ENCODE assay signal across 19 mouse cellular contexts in the genomic region with DNA sequence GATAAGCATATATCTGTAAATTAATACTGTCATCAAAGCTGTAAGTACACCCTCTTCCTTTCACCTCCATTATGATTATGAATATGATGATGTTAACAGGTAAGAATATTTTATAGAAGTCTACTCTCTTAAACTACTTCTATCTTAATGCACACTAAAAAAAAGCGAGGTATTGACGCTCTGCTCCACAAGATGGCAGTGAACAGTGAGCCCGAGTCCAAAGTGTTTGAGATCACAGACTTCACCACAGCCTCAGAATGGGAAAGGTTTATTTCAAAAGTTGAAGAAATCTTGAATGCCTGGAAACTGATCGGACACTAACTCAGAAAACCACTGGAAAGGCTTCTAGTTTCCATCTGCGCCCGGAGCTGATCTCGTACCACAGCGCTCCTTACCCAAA.
A peak's percentile ranks its signal among the peaks of the same experiment; 100 is the strongest.
DNase-seq lines count a peak whose midpoint lies in the region; TF ChIP-seq lines count a peak whose summit lies in the region.
"Had no signal": no experiment of that assay in that cellular context is flagged by ENCODE, and none has a peak within 500 bp of the region (broad histone marks: within the 10 kb centered on the region; RNA-seq: fewer than 3 reads in every experiment).

No protein-coding gene starts in this region.

- no peak for TF ChIP-seq POLR2A in cerebellum, adult 2 months (IDR thresholded peaks at IDR 0.05; ENCODE audit: borderline replicate concordance, insufficient read depth, low read length)
- no peak for TF ChIP-seq POLR2A in kidney, adult 2 months (IDR thresholded peaks at IDR 0.05; ENCODE audit: low read depth, low read length)

- WGBS in cerebellum, adult 2 months: 89% methylated on average over 8 of the region's 8 CpGs
- 82% methylated on average over 8 of the region's 8 CpGs for WGBS in kidney, adult 2 months

- H3K4me1 ChIP-seq in cerebellum, adult 2 months (ENCODE audit: control insufficient read depth, insufficient read depth, low read length): no peaks in the 10 kb centered on the region
- peaks cover 4% of the 10 kb centered on the region; the same call in 1 of the 2 replicates for H3K4me1 ChIP-seq in kidney, adult 2 months (ENCODE audit: control insufficient read depth, insufficient read depth, low read length)
- H3K4me1 ChIP-seq: embryonic facial prominence, embryonic 10.5 days; forebrain, embryonic 13.5 days; hindbrain, embryonic 12.5 days had no signal

- peaks cover 4% of the 10 kb centered on the region; the same call in 1 of the 2 replicates for H3K36me3 ChIP-seq in kidney, adult 2 months (ENCODE audit: control insufficient read depth, insufficient read depth, low read length)

- H3K27me3 ChIP-seq in cerebellum, adult 2 months (ENCODE audit: control insufficient read depth, insufficient read depth, low read length): no peaks in the 10 kb centered on the region
- no peaks in the 10 kb centered on the region for H3K27me3 ChIP-seq in kidney, adult 2 months (replicated peaks; ENCODE audit: control insufficient read depth, insufficient read depth, low read length)
- H3K27me3 ChIP-seq: forebrain, embryonic 13.5 days; hindbrain, embryonic 12.5 days; limb, embryonic 15.5 days had no signal

- H3K27ac ChIP-seq in cerebellum, adult 2 months (ENCODE audit: insufficient read depth, low read length): no peak overlapping the region
- H3K27ac ChIP-seq in kidney, adult 2 months (ENCODE audit: insufficient read depth, low read depth, low read length): no peak overlapping the region
- H3K27ac ChIP-seq: embryonic facial prominence, embryonic 10.5 days; forebrain, embryonic 13.5 days; hindbrain, embryonic 12.5 days; limb, embryonic 15.5 days had no signal

- DNase-seq in cerebellum, adult 2 months: no peak
- DNase-seq in cerebellum, postnatal 14 days: no peak
- no peak for DNase-seq in kidney, adult 2 months
- no peak for DNase-seq in kidney, postnatal 4 days
- DNase-seq in 416B (ENCODE audit: low read depth) (peak; percentile 15), adipocyte (ENCODE audit: low spot score) (no peak)
- peak; percentile 36 for DNase-seq in brain, adult 2 months (ENCODE audit: low read depth, low spot score)
- DNase-seq in retina, embryonic 14.5 days (ENCODE audit: low spot score): no peak
- DNase-seq: adrenal gland, postnatal 10 days; cerebellum, adult 11 months; cerebellum, postnatal 25 days; gastrocnemius, postnatal 25 days; heart, postnatal 10 days; layer of hippocampus, postnatal 36 days; thymus, postnatal 14 days had no signal

- no peak overlapping the region for H3K4me3 ChIP-seq in cerebellum, adult 2 months (replicated peaks; ENCODE audit: insufficient read depth, low read depth, low read length)
- H3K4me3 ChIP-seq in kidney, adult 2 months (ENCODE audit: insufficient read depth, low read depth, low read length): no peak overlapping the region
- H3K4me3 ChIP-seq: embryonic facial prominence, embryonic 10.5 days; forebrain, embryonic 13.5 days; hindbrain, embryonic 12.5 days; limb, embryonic 15.5 days had no signal

- TF ChIP-seq CTCF in cerebellum, adult 2 months (IDR thresholded peaks at IDR 0.05; ENCODE audit: borderline replicate concordance, insufficient read depth, low read depth, low read length): peak; percentile 13; the same call in 1 of the 2 replicates
- peak; percentile 28; the same call in 1 of the 2 replicates for TF ChIP-seq CTCF in kidney, adult 2 months (conservative IDR thresholded peaks at IDR 0.05; ENCODE audit: insufficient read depth, insufficient read length, low read depth, low read length)

Comparison
In these comparisons a context has a peak if more than half of its experiments do, and no peak if none do; other contexts are left out.
1. DNase-seq: peak in 416B (single experiment) and brain, adult 2 months (single experiment); none in cerebellum, adult 2 months (0 of 2), cerebellum, postnatal 14 days (0 of 2), kidney, adult 2 months (single experiment), kidney, postnatal 4 days (0 of 2), retina, embryonic 14.5 days (single experiment) and adipocyte (single experiment).